Mouse (Mus musculus) spleen, adult 2 months (tissue): ENCODE measurements at regions not wholly inside any gene's neighbourhood (a gene's known extent, or its start where the extent isn't known, plus 50 kb on each side); places are given as distances from the start of the nearest gene placed in this dataset.

Experiments used
- CTCF ChIP-seq: fragments of 200-500 bp; IDR thresholded peaks from 2 replicates; pipeline ENCODE4 v1.5.1; 2011; ENCODE audit warnings: mild to moderate bottlenecking, inconsistent platforms; ENCODE audit not compliant: insufficient read depth, insufficient read length, insufficient replicate concordance; ENCODE audit errors: extremely low read depth
- POLR2A ChIP-seq: fragments of 200-500 bp; IDR thresholded peaks from 2 replicates; pipeline ENCODE4 v1.6.1; 2011; ENCODE audit warnings: low read depth, low read length, inconsistent platforms

- TF ChIP-seq CTCF: no peak
- no peak for TF ChIP-seq POLR2A
Measured at GRCm38 (mm10) chr1:128658802-128659201, 66.7 kb upstream of the Cxcr4 start.
